Mouse (Mus musculus) hematopoietic multipotent progenitor cell, adult 10-12 weeks (in vitro differentiated cells): ENCODE data around the gene Olfr525. TPM values are rescaled to one million over a fixed set of nuclear protein-coding genes. Genes with fewer than 3 reads are reported as not detected.

Experiments
- polyA plus RNA-seq: library from polyadenylated mRNA; stranded (reverse); fragments of >175 nt; gene quantifications from 2 replicates; pipeline ENCODE4 v1.2.3, GENCODE M21; 2012; ENCODE audit warnings: low replicate concordance

The Olfr525 gene
- not detected in 2 replicates for polyA plus RNA-seq

DNA sequence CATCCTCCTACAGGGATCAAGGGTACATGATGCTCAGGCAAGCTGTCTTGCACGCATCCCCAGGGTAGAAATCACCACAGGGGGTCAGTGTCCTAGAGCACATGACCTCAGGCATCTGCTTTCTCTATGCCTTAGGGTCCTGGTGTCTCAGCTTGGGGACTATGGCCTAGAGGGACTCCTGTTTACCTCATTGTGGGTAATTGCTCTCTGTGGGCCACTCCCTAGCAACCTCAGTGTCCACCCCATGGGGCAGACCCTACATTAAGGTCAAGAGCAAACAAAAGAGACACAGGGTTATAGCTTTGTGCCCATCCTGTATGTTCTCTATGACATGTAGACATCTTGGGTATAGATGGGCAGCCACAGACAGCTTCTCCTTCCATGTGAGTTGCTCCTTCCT lies at the start of gene Olfr525:
TSS of gene Olfr525 (plus strand) at position 301 of the 400 bp plus-strand sequence.

DNA sequence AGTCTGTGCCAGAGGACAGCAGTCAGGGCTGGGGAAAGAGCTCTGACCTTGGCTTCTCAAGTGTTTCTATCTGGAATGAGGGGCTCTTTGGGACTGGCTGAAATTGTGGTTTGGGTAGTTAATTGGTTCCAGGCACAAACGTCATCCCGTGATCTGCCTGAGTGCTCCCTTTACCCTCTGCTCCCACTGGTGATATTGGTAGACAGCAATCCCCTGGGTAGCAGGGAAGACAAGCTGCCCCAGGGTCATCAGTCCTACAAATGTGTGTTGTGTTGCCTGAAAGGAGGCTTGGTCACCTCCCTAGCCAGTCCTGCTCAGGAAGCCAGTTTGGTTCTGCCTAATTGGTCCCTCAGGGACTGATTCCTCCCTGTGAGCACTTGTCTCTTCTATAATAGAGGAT lies 13.1 kb downstream of the Olfr525 start, which contains the start of gene Olfr527:
TSS of gene Olfr527 (plus strand) at position 301 of the 400 bp plus-strand sequence.

DNA sequence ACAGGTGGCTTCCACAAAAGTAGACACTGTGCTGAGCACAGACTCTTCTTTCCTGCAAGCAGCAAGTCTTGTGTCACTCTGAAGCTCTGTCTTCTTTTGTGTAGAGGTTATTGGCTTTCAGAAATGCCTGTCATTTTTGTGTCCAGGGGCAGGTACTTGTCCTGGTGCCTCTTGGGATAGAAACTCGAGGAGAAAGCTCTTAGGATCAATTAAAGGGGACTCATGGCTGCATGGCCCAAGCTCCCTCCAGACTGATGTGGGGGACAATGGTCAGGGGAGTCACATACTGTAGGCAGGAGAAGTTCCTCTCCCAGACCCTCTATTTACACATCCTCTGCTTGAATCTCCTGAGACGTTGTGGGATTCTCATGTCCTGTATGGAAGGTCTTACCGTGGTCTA lies 40.9 kb downstream of the Olfr525 start, which contains the start of gene Olfr60:
TSS of gene Olfr60 (minus strand) at position 101 of the 400 bp plus-strand sequence.

DNA sequence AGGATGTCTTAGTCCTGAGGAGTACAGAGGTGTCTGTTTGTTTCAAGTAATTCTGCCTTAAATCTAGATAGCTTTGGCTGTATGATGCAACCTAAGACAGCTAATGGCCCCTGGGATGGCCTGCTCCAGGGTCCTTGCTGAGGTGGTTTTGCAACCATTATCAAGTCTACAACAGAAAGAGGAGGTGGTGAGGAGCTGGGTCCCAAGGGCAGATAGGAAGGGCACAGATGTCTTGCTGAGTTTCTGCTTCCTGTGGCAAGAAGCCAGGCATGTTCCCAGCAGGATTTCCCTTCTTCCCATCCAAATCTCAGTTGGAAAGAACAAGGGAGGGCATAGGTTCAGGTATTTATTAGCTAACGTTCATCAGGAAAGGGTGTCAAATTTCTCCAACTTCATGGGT lies 55.6 kb downstream of the Olfr525 start, which contains the start of gene Olfr530:
TSS of gene Olfr530 (minus strand) at position 101 of the 400 bp plus-strand sequence.

Other genes with a start within 250 kb of the Olfr525 start
- gene Caly, start 238.3 kb upstream of the Olfr525 start, polyA plus RNA-seq = 0.16 TPM in 1 of 2 replicates, not detected in the other
- not detected in 2 replicates for gene Prap1, start 227.5 kb upstream of the Olfr525 start, polyA plus RNA-seq
- gene Fuom, start 218.4 kb upstream of the Olfr525 start, polyA plus RNA-seq = 10.5 and 15.7 TPM in 2 replicates
- gene Paox, start 205.1 kb upstream of the Olfr525 start, polyA plus RNA-seq = 1.7 and 7.6 TPM in 2 replicates
- gene Echs1, start 204.4 kb upstream of the Olfr525 start, polyA plus RNA-seq = 3.3 and 6.3 TPM in 2 replicates
- gene Mtg1, start 183.3 kb upstream of the Olfr525 start, polyA plus RNA-seq = 6.5 and 7.2 TPM in 2 replicates
- not detected in 2 replicates for gene Sprn, start 166.0 kb upstream of the Olfr525 start, polyA plus RNA-seq
- not detected in 2 replicates for gene Olfr522, start 156.1 kb upstream of the Olfr525 start, polyA plus RNA-seq
- gene Olfr523, start 147.6 kb upstream of the Olfr525 start, polyA plus RNA-seq = not detected in 2 replicates
- not detected in 2 replicates for gene Olfr524, start 114.9 kb upstream of the Olfr525 start, polyA plus RNA-seq
- gene Cd163l1, start 102.6 kb upstream of the Olfr525 start, polyA plus RNA-seq = 0.23 and 0.56 TPM in 2 replicates
- 0.38 and 0.60 TPM in 2 replicates for gene 5830411N06Rik, start 73.6 kb upstream of the Olfr525 start, polyA plus RNA-seq
- gene Olfr527, start 13.2 kb downstream of the Olfr525 start, polyA plus RNA-seq = not detected in 2 replicates
- gene Olfr60, start 40.8 kb downstream of the Olfr525 start, polyA plus RNA-seq = 0.21 TPM in 1 of 2 replicates, not detected in the other
- gene Olfr530, start 55.5 kb downstream of the Olfr525 start, polyA plus RNA-seq = not detected in 2 replicates
- gene Olfr531, start 82.1 kb downstream of the Olfr525 start, polyA plus RNA-seq = not detected in 2 replicates
- gene Olfr532, start 100.8 kb downstream of the Olfr525 start, polyA plus RNA-seq = not detected in 2 replicates
- gene Olfr533, start 142.5 kb downstream of the Olfr525 start, polyA plus RNA-seq = not detected in 2 replicates
- not detected in 2 replicates for gene Olfr535, start 163.4 kb downstream of the Olfr525 start, polyA plus RNA-seq
- gene Olfr536, start 186.5 kb downstream of the Olfr525 start, polyA plus RNA-seq = not detected in 2 replicates
- not detected in 2 replicates for gene Olfr538, start 247.0 kb downstream of the Olfr525 start, polyA plus RNA-seq